Mouse (Mus musculus) gastrocnemius, adult 2 months (tissue): Measurements from ENCODE around the gene Prkd3. TPM values are rescaled to one million over a fixed set of nuclear protein-coding genes. Genes with fewer than 3 reads are reported as not detected.

Experiments
- DNase-seq: peaks from one replicate; pipeline ENCODE4 v3.0.0; 2022
- H3K27ac ChIP-seq: fragments of 200-600 bp; 2 replicates; pipeline ENCODE4 v1.8.1; 2022; ENCODE audit warnings: mild to moderate bottlenecking
- H3K4me3 ChIP-seq: fragments of 200-600 bp; 2 replicates; pipeline ENCODE4 v1.8.1; 2022; ENCODE audit warnings: mild to moderate bottlenecking, moderate library complexity
- CTCF ChIP-seq: fragments of 200-600 bp; IDR thresholded peaks from 2 replicates; pipeline ENCODE4 v1.8.1; 2022; ENCODE audit warnings: antibody characterized with exemption, mild to moderate bottlenecking, moderate library complexity
- intact Hi-C: fragments of 180-260 bp; cut with DNase I; formaldehyde crosslinking; loops from one replicate; pipeline ENCODE4 v1.15.1; 2025
- total RNA-seq, 2 experiments: library from RNA; stranded (reverse); gene quantifications; 2 replicates each; pipeline ENCODE4 v1.2.3; 2021

Gene Prkd3
- total RNA-seq, 2 experiments from 2014 or later = 8.6 to 9.7 TPM

- DNase-seq = no peak
- intact Hi-C loops = no loop called here
- no peak overlapping the region for H3K4me3 ChIP-seq
- no peak overlapping the region for H3K27ac ChIP-seq
- no peak for TF ChIP-seq CTCF
Measured at GRCm38 (mm10) chr17:78952070-78952469, 68.5 kb downstream of the Prkd3 start.

DNA sequence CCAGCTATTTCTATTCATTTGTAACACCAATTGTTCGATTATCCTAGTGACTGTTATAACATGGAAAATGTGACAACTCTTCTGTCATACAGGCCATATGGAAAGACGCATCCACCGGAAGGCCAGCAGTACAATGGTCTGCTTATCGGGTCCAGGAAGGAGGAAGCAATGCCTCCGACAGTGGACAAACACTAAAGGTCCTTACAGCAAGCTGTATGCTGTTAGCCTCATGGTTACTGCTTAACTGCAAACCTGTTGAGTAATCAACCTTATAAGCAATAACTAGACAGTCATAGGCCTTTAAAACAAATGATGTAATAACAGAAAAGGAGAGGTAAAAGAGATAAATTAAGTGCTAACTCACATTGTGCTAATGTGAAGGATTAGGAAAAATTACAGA is 69.4 kb downstream of the Prkd3 start:
- intact Hi-C loops = no loop called here

GRCm38 (mm10) chr17:78942579-78942978 is 78.0 kb downstream of the Prkd3 start:
- Histone ChIP-seq H3K27ac (no peak overlapping the region), H3K4me3 (no peak overlapping the region)
- no peak for DNase-seq
- intact Hi-C loops = no loop called here
- no peak for TF ChIP-seq CTCF

More for the DNA sequence above, 69.4 kb downstream of the Prkd3 start:
- no peak for TF ChIP-seq CTCF
- Histone ChIP-seq H3K27ac (no peak overlapping the region), H3K4me3 (no peak overlapping the region)
- no peak for DNase-seq

DNA sequence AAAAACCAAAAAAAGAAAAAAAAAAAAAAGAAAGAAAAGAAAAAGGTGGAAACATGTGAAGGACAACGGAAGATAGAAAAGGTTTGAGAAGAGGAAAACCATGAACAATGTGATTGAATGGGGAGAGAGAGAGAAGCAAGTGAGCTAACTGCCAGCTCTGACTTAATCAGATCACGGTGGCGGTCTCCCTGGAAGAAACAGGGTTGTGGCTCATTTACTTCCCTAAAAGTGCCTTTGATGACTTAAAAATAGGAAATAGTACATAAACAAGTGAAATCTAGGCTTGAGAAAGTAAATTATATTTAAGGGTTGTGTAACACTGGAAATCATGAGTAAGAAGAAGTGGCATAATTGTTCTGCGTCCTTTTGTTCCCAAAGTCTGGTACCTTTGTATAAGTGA is 81.7 kb downstream of the Prkd3 start:
- no peak for DNase-seq
- no peak overlapping the region for H3K27ac ChIP-seq
- no peak overlapping the region for H3K4me3 ChIP-seq
- intact Hi-C loops = loop anchor here (10.0 kb wide), 1 partner anchor 916 kb away; no protein-coding TSS in a partner anchor
- TF ChIP-seq CTCF = no peak

DNA sequence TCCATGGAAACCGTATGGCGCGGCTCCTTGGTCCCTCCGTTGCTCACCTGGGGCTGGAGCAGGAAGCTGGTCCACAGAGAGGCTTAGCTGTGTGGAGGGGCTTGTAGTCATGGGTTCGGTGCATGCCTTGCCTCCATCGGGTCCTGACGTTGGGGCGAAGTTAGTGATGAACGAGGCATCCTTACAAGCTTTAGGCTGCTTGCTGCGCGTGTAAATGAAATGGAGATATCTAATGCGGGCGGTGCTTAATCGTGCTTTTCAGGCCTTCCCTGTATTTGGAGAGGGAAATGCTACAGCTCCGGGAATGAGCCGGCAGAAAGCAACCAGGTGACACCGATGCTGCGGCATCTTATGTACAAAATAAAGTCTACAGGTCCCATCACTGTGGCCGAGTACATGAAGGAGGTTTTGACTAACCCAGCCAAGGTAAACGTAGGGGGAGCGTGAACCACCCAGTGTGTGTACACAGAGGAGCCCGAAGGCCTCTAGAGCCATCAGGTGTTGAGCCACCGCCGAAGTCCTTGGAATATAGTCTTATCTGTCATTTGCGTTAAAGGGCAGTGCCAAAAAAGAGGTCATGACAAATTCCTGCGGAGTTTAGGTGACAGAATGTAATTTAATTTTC is 83.3 kb downstream of the Prkd3 start:
- Histone ChIP-seq H3K27ac (peak overlapping the region; percentile 89), H3K4me3 (peak overlapping the region; percentile 99)
- intact Hi-C loops = loop anchor here (2.0 to 10.0 kb wide), 2 partner anchors 21 to 917 kb away; partner anchors contain the start of gene Cebpzos
- peak; percentile 17 for DNase-seq
- no peak for TF ChIP-seq CTCF

GRCm38 (mm10) chr17:78936466-78937228 is 84.0 kb downstream of the Prkd3 start, which contains the start of the genes Cebpz and Ndufaf7:
Gene Cebpz, minus strand, starts transcription at chr17:78937066.
Gene Ndufaf7, plus strand, starts transcription at chr17:78937136.
- intact Hi-C loops = loop anchor here (2.0 to 10.0 kb wide), 2 partner anchors 20 to 918 kb away; partner anchors contain the start of gene Cebpzos
- TF ChIP-seq CTCF = no peak
- Histone ChIP-seq H3K4me3 (peak within 1 kb of the TSS; percentile 99), H3K27ac (peak within 1 kb of the TSS; percentile 89)
- DNase-seq = peak; percentile 98

GRCm38 (mm10) chr17:78935857-78936256 is 84.8 kb downstream of the Prkd3 start:
- Histone ChIP-seq H3K27ac (no peak overlapping the region), H3K4me3 (peak overlapping the region; percentile 99)
- TF ChIP-seq CTCF = no peak
- intact Hi-C loops = loop anchor here (2.0 to 10.0 kb wide), 2 partner anchors 19 to 919 kb away; partner anchors contain the start of gene Cebpzos
- no peak for DNase-seq

DNA sequence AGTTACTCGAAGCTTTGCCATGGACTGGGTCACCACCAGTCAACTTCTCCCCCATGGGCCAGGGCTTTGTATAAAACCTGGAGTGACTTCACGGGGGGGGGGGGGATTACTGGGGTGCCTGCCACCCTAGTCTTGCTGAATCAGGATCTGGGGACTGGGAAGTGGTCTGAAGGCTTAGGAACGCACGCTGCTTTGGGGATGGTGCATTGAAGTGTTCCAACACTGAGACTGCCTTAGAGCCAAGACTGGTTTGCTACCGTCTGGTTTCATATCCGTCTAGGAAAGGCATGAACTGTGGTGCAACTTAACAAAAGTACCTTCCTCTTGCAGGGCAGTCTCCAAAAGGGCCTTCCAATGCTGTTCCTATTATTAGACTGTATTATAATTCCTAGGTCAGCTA is 102.9 kb downstream of the Prkd3 start:
- no peak for DNase-seq
- Histone ChIP-seq H3K4me3 (peak overlapping the region; percentile 75), H3K27ac (no peak overlapping the region)
- intact Hi-C loops = loop anchor here (2.0 to 5.0 kb wide), 2 partner anchors 19 to 80 kb away; partner anchors contain the start of genes Cebpz, Gpatch11, Heatr5b and Ndufaf7
- no peak for TF ChIP-seq CTCF

DNA sequence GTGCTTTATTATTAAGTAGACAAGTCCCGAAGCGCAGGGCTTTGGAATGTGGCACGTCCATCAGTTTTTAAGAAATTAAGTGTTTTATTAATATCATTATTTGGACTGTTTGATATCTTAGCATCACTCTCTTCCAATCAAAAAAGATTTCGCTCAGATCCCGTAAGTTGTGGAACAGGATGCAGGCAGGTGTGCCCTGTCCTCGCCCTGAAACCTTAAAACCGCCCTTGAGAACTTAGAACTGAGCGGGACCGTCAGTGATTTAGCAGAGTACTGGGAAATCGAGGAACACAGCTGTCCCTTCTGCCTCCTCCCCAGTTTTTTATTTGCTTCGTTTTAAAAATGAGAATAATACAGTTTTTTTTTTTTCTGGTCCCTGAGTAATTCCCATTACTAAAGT is 103.7 kb downstream of the Prkd3 start:
- DNase-seq = no peak
- H3K4me3 ChIP-seq = peak overlapping the region; percentile 75
- intact Hi-C loops = loop anchor here (2.0 to 5.0 kb wide), 2 partner anchors 20 to 80 kb away; partner anchors contain the start of genes Cebpz, Gpatch11, Heatr5b and Ndufaf7
- peak overlapping the region; percentile 92 for H3K27ac ChIP-seq
- no peak for TF ChIP-seq CTCF

GRCm38 (mm10) chr17:78916369-78916813 is 104.2 kb downstream of the Prkd3 start, which contains the start of gene Cebpzos:
Gene Cebpzos, plus strand, starts transcription at chr17:78916500.
- DNase-seq = peak; percentile 86
- TF ChIP-seq CTCF = no peak
- H3K4me3 ChIP-seq = peak within 1 kb of the TSS; percentile 75
- H3K27ac ChIP-seq = peak within 1 kb of the TSS; percentile 92
- intact Hi-C loops = loop anchor here (2.0 to 5.0 kb wide), 2 partner anchors 20 to 79 kb away; partner anchors contain the start of genes Cebpz, Gpatch11, Heatr5b and Ndufaf7

DNA sequence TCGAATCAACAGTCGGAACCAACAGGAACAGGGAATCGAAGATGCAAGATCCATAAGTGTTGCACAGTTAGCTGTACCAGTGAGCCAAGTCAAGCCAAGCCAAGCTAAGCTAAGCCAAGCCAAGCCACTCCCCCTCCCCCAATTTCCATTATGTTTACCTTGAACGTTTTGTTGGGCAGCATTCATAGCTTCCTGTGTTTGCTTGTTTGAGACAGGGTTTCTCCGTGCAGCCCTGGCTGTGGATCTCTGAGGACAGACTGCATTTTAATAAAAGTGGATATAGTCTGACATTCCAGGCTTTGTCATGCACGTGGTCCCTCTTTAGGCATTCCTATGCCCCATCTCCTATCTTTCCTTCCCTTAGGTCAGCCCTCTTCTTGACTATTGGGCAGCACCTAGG is 104.8 kb downstream of the Prkd3 start:
- no peak for TF ChIP-seq CTCF
- intact Hi-C loops = loop anchor here (2.0 to 5.0 kb wide), 2 partner anchors 21 to 78 kb away; partner anchors contain the start of genes Cebpz, Gpatch11, Heatr5b and Ndufaf7
- peak overlapping the region; percentile 92 for H3K27ac ChIP-seq
- no peak for DNase-seq
- H3K4me3 ChIP-seq = peak overlapping the region; percentile 75

- Histone ChIP-seq H3K4me3 (no peak overlapping the region), H3K27ac (no peak overlapping the region)
- no peak for DNase-seq
- TF ChIP-seq CTCF = no peak
- intact Hi-C loops = no loop called here
Measured at GRCm38 (mm10) chr17:78913921-78914320, 106.7 kb downstream of the Prkd3 start.
